In the genomic region with DNA sequence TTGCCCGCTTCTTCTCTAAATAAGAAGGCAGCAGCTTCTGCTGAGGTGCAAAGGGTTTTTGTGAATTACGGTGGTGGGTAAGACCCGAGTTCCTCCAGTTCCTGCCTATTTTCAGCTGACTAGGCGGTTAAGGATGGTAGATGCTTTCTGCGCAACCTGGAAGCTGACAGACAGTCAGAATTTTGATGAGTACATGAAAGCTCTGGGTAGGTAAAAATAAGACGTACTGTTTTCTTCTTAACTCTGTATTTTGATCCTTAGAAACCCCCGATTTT, we compare ENCODE assay signal across 8 mouse cellular contexts. TPM values are rescaled to one million over a fixed set of nuclear protein-coding genes. Genes with fewer than 3 reads are reported as not detected.
DNase-seq lines count a peak whose midpoint lies in the region; ATAC-seq and TF ChIP-seq lines count a peak whose summit lies in the region.

A gene (plus strand): TSS at position 6 of the 275 bp plus-strand sequence.

- ATAC-seq in forebrain, embryonic 12.5 days (ENCODE audit: low FRiP score), result no peak
- no peak for ATAC-seq in hindbrain, postnatal 0 days
- no peak; the same call in 1 of the 2 replicates for ATAC-seq in midbrain, embryonic 16.5 days

- H3K9me3 ChIP-seq in forebrain, embryonic 12.5 days, result no peaks in the 10 kb centered on the region
- no peaks in the 10 kb centered on the region for H3K9me3 ChIP-seq in hindbrain, postnatal 0 days (ENCODE audit: low read length)
- no peaks in the 10 kb centered on the region for H3K9me3 ChIP-seq in midbrain, embryonic 16.5 days (replicated peaks; ENCODE audit: control insufficient read depth, low read length, poor library complexity, severe bottlenecking)

- 3% methylated on average over 7 of the region's 7 CpGs for whole genome bisulfite sequencing in forebrain, embryonic 12.5 days
- WGBS in hindbrain, postnatal 0 days, result 5% methylated on average over 7 of the region's 7 CpGs
- WGBS in midbrain, embryonic 16.5 days, result 3% methylated on average over 7 of the region's 7 CpGs

- no peaks in the 10 kb centered on the region for H3K27me3 ChIP-seq in forebrain, embryonic 12.5 days
- no peaks in the 10 kb centered on the region for H3K27me3 ChIP-seq in hindbrain, postnatal 0 days (ENCODE audit: insufficient read depth, low read length)
- H3K27me3 ChIP-seq in midbrain, embryonic 16.5 days (ENCODE audit: control insufficient read depth, insufficient read depth, low read depth, low read length), result no peaks in the 10 kb centered on the region

- peak within 1 kb of the TSS; percentile 46 for H3K4me3 ChIP-seq in forebrain, embryonic 12.5 days (replicated peaks)
- H3K4me3 ChIP-seq in hindbrain, postnatal 0 days (ENCODE audit: low read length), result peak within 1 kb of the TSS; percentile 40
- H3K4me3 ChIP-seq in midbrain, embryonic 16.5 days (ENCODE audit: low read depth, low read length), result peak within 1 kb of the TSS; percentile 34

- TF ChIP-seq CTCF in hindbrain, postnatal 0 days (IDR thresholded peaks at IDR 0.05; ENCODE audit: low read depth), result no peak

- H3K9ac ChIP-seq in forebrain, embryonic 12.5 days, result peak within 1 kb of the TSS; percentile 66
- H3K9ac ChIP-seq in hindbrain, postnatal 0 days (replicated peaks; ENCODE audit: low read length), result peak within 1 kb of the TSS; percentile 61
- peak within 1 kb of the TSS; percentile 50 for H3K9ac ChIP-seq in midbrain, embryonic 16.5 days (ENCODE audit: low read depth, low read length)

- no peak for DNase-seq in layer of hippocampus, adult 8-10 months (ENCODE audit: low spot score in 2 of 2)
- DNase-seq in layer of hippocampus, adult 11-12 months (ENCODE audit: low spot score), result no peak
- no peak for DNase-seq in hindbrain, postnatal 0 days (ENCODE audit: low spot score)
- DNase-seq in natural killer cell, adult 2 months (ENCODE audit: low spot score in 2 of 2), result no peak
- DNase-seq in gastrocnemius, postnatal 4 days (ENCODE audit: low spot score in 2 of 2), result no peak
- DNase-seq in kidney, postnatal 14 days, result no peak

- peak within 1 kb of the TSS; percentile 53 for H3K4me2 ChIP-seq in forebrain, embryonic 12.5 days
- H3K4me2 ChIP-seq in hindbrain, postnatal 0 days (ENCODE audit: low read depth, low read length), result peak within 1 kb of the TSS; percentile 57
- peak within 1 kb of the TSS; percentile 60 for H3K4me2 ChIP-seq in midbrain, embryonic 16.5 days (ENCODE audit: low read length)

- H3K4me1 ChIP-seq in forebrain, embryonic 12.5 days, result peaks cover 40% of the 10 kb centered on the region
- H3K4me1 ChIP-seq in hindbrain, postnatal 0 days (ENCODE audit: insufficient read depth, low read length), result peaks cover 4% of the 10 kb centered on the region; the same call in 1 of the 2 replicates
- H3K4me1 ChIP-seq in midbrain, embryonic 16.5 days (ENCODE audit: control insufficient read depth, insufficient read depth, low read length), result peaks cover 23% of the 10 kb centered on the region

- peak within 1 kb of the TSS; percentile 94 for H3K27ac ChIP-seq in forebrain, embryonic 12.5 days
- peak within 1 kb of the TSS; percentile 90 for H3K27ac ChIP-seq in hindbrain, postnatal 0 days
- peak within 1 kb of the TSS; percentile 79 for H3K27ac ChIP-seq in midbrain, embryonic 16.5 days (ENCODE audit: low read length)

- peaks cover 7% of the 10 kb centered on the region; the same call in 1 of the 2 replicates for H3K36me3 ChIP-seq in forebrain, embryonic 12.5 days (replicated peaks)
- no peaks in the 10 kb centered on the region for H3K36me3 ChIP-seq in hindbrain, postnatal 0 days (ENCODE audit: insufficient read depth, low read length)
- H3K36me3 ChIP-seq in midbrain, embryonic 16.5 days (ENCODE audit: control insufficient read depth, insufficient read depth, low read length), result no peaks in the 10 kb centered on the region

RNA-seq across cellular contexts. Expression of the gene that starts here (rescaled TPM):
- 10 to 100 TPM; 38.4 to 81.4 (median 63.9) TPM for total RNA-seq in layer of hippocampus, adult 8-10 months (2022)
- polyA plus RNA-seq in forebrain, embryonic 12.5 days (2016; fragmentation: Nextera tagmentation; extraction: Ambion mirVana), result 969 and 1,158 TPM in 2 replicates
- 708 and 750 TPM in 2 replicates for total RNA-seq in hindbrain, postnatal 0 days (2014; rRNA removed)
- polyA plus RNA-seq in hindbrain, postnatal 0 days (2015; fragmentation: Nextera tagmentation; extraction: Ambion mirVana), result 3,353 and 3,880 TPM in 2 replicates
- polyA plus RNA-seq in midbrain, embryonic 16.5 days (2015; fragmentation: Nextera tagmentation; extraction: Ambion mirVana), result 1,482 and 1,875 TPM in 2 replicates
- total RNA-seq in gastrocnemius, postnatal 4 days (2021), result 1 to 10 TPM; 2.9 to 3.4 TPM

Comparison
In these comparisons a context has a peak if more than half of its experiments do, and no peak if none do; other contexts are left out.
1. RNA of the gene that starts here (total RNA-seq): 708 to 750 TPM in hindbrain, postnatal 0 days and 38.4 to 81.4 TPM in layer of hippocampus, adult 8-10 months; 2.9 to 3.4 TPM in gastrocnemius, postnatal 4 days; every median in the first group is over 4 times any median in the second.
2. Peak in every context shown above with its lines, with median percentiles within 50 percentile points of each other: H3K27ac ChIP-seq, H3K4me2 ChIP-seq, H3K4me3 ChIP-seq and H3K9ac ChIP-seq.